ENCODE assay signal across 8 mouse cellular contexts in the genomic region with DNA sequence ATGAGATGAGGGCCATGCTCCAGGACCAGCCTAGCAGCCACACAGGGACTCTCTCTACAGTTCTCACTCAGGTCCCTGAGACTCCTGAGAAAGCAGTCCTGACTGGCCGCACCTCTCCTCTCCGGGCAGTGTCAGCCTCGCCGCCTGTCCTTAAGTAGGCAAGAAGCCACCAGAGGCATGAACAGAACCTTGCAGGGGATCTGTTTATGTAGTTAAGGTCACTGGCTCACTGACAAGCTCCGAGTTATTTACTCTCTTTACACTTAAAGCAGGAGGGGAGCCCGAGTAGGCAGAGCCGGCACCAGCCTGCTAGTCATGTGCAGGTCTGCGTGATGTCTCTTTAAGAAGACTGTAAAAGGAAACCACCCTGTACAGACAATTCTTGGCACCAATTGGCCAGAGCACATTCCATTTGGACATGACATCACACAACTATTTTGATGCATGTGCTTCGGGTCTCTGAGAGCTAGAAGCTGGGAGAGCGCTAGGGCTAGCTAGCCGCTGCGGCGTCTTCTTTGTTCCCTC.
DNase-seq lines count a peak whose midpoint lies in the region; ATAC-seq lines count a peak whose summit lies in the region.

No protein-coding gene starts in this region.

- no peaks in the 10 kb centered on the region for H3K4me1 ChIP-seq in embryonic facial prominence, embryonic 11.5 days (ENCODE audit: control insufficient read depth, insufficient read depth, low read length)
- H3K4me1 ChIP-seq in heart, embryonic 12.5 days (replicated peaks) = peaks cover 70% of the 10 kb centered on the region
- H3K4me1 ChIP-seq in kidney, embryonic 16.5 days (ENCODE audit: insufficient read depth, low read length) = peaks cover 27% of the 10 kb centered on the region
- peaks cover 15% of the 10 kb centered on the region for H3K4me1 ChIP-seq in stomach, embryonic 15.5 days

- 51% methylated on average over 13 of the region's 13 CpGs for WGBS in embryonic facial prominence, embryonic 11.5 days
- WGBS in heart, embryonic 12.5 days = 19% methylated on average over 13 of the region's 13 CpGs
- WGBS in kidney, embryonic 16.5 days = 10% methylated on average over 13 of the region's 13 CpGs
- 15% methylated on average over 13 of the region's 13 CpGs for WGBS in stomach, embryonic 15.5 days

- no peaks in the 10 kb centered on the region for H3K27me3 ChIP-seq in embryonic facial prominence, embryonic 11.5 days (ENCODE audit: control insufficient read depth, insufficient read depth, low read length)
- 0 out of 2 replicates have a peak, but pooled peaks cover 3% of the 10 kb centered on the region for H3K27me3 ChIP-seq in heart, embryonic 12.5 days (replicated peaks)
- H3K27me3 ChIP-seq in kidney, embryonic 16.5 days (ENCODE audit: insufficient read depth, low read length) = no peaks in the 10 kb centered on the region
- H3K27me3 ChIP-seq in stomach, embryonic 15.5 days (replicated peaks) = no peaks in the 10 kb centered on the region

- no peak overlapping the region for H3K4me2 ChIP-seq in embryonic facial prominence, embryonic 11.5 days (ENCODE audit: low read depth, low read length)
- H3K4me2 ChIP-seq in heart, embryonic 12.5 days = peak overlapping the region; percentile 70
- peak overlapping the region; percentile 57 for H3K4me2 ChIP-seq in kidney, embryonic 16.5 days (replicated peaks; ENCODE audit: low read depth, low read length)
- H3K4me2 ChIP-seq in stomach, embryonic 15.5 days = peak overlapping the region; percentile 59

- no peak overlapping the region for H3K27ac ChIP-seq in embryonic facial prominence, embryonic 11.5 days (replicated peaks; ENCODE audit: low read depth, low read length)
- peak overlapping the region; percentile 91 for H3K27ac ChIP-seq in heart, embryonic 12.5 days (ENCODE audit: poor library complexity, severe bottlenecking)
- peak overlapping the region; percentile 72 for H3K27ac ChIP-seq in kidney, embryonic 16.5 days (ENCODE audit: low read length)
- H3K27ac ChIP-seq in stomach, embryonic 15.5 days = peak overlapping the region; percentile 67

- H3K9me3 ChIP-seq in embryonic facial prominence, embryonic 11.5 days (replicated peaks; ENCODE audit: control insufficient read depth, low read length) = no peaks in the 10 kb centered on the region
- H3K9me3 ChIP-seq in heart, embryonic 12.5 days (replicated peaks) = no peaks in the 10 kb centered on the region
- H3K9me3 ChIP-seq in kidney, embryonic 16.5 days (ENCODE audit: low read length) = no peaks in the 10 kb centered on the region
- H3K9me3 ChIP-seq in stomach, embryonic 15.5 days = no peaks in the 10 kb centered on the region

- no peak; the same call in 1 of the 2 replicates for ATAC-seq in embryonic facial prominence, embryonic 11.5 days (replicated peaks; ENCODE audit: insufficient number of reproducible peaks, low FRiP score, low TSS enrichment, low read depth)
- peak; percentile 84 for ATAC-seq in heart, embryonic 12.5 days (ENCODE audit: insufficient number of reproducible peaks, low FRiP score)
- ATAC-seq in kidney, embryonic 16.5 days (ENCODE audit: low FRiP score, low TSS enrichment) = peak; percentile 90
- peak; percentile 80 for ATAC-seq in stomach, embryonic 15.5 days (ENCODE audit: insufficient read depth, low FRiP score, low read depth)

- peak overlapping the region; percentile 1 for H3K9ac ChIP-seq in embryonic facial prominence, embryonic 11.5 days (replicated peaks; ENCODE audit: low read length)
- peak overlapping the region; percentile 74 for H3K9ac ChIP-seq in heart, embryonic 12.5 days
- H3K9ac ChIP-seq in kidney, embryonic 16.5 days (replicated peaks; ENCODE audit: low read length) = peak overlapping the region; percentile 63
- no peak overlapping the region for H3K9ac ChIP-seq in stomach, embryonic 15.5 days

- no peak overlapping the region for H3K4me3 ChIP-seq in embryonic facial prominence, embryonic 11.5 days (ENCODE audit: low read depth, low read length)
- H3K4me3 ChIP-seq in heart, embryonic 12.5 days = peak overlapping the region; percentile 42
- peak overlapping the region; percentile 39 for H3K4me3 ChIP-seq in kidney, embryonic 16.5 days (ENCODE audit: low read length)
- peak overlapping the region; percentile 33 for H3K4me3 ChIP-seq in stomach, embryonic 15.5 days (replicated peaks)

- H3K36me3 ChIP-seq in embryonic facial prominence, embryonic 11.5 days (replicated peaks; ENCODE audit: control insufficient read depth, insufficient read depth, low read depth, low read length) = no peaks in the 10 kb centered on the region
- H3K36me3 ChIP-seq in heart, embryonic 12.5 days = no peaks in the 10 kb centered on the region
- H3K36me3 ChIP-seq in kidney, embryonic 16.5 days (ENCODE audit: insufficient read depth, low read length) = no peaks in the 10 kb centered on the region
- H3K36me3 ChIP-seq in stomach, embryonic 15.5 days = no peaks in the 10 kb centered on the region

- peak; percentile 36 to 37 for DNase-seq in urinary bladder, adult 18-20 months (ENCODE audit: low spot score in 2 of 2)
- DNase-seq in urinary bladder, postnatal 10 days (ENCODE audit: low spot score) = no peak
- DNase-seq in embryonic facial prominence, embryonic 11.5 days (ENCODE audit: low spot score) = peak; percentile 63
- DNase-seq in lung, postnatal 14 days = peak; percentile 65
- DNase-seq in T-cell, adult 2 months (ENCODE audit: low spot score) = no peak

Comparison
In these comparisons a context has a peak if more than half of its experiments do, and no peak if none do; other contexts are left out.
1. DNase-seq: peak in urinary bladder, adult 18-20 months (2 of 2), embryonic facial prominence, embryonic 11.5 days (single experiment) and lung, postnatal 14 days (single experiment); none in urinary bladder, postnatal 10 days (single experiment) and T-cell, adult 2 months (single experiment).